Mouse (Mus musculus): ENCODE data around the gene Ppp1r16b.

DNA sequence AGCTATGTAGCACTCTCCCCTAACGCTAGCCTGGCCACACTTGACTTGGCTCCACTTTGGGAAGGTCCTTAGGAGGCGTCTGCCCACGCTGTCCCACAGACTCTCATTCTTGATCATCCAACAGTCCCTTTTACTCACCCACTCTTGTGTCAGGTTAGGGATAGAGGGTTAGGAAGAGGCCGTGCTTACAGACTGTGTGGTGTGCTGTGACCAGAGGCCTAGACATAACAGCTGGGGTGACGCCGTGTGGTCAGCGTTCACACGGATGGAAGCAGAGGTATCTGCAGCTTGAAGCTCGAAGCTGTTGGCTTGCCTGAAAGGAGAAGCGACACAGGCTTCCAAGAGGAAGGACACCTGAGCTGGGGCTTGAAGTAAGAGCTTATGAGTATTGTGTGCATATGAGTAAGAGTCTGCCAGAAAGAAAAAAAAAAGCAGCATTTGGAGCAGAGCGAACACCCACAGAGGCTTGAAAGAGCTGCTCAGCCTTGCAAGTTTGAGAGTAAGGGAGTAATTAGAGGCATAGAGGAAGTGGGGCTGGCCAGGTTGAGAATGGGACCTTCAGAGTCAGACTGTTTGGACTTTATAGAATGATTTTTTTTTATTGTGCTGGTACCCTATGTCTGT lies 78.4 kb downstream of the Ppp1r16b start:
- TF ChIP-seq POLR2A (IDR thresholded peaks at IDR 0.05; ENCODE audit: control insufficient read depth, extremely low read depth, insufficient read depth, low read length, poor library complexity), result no peak
- TF ChIP-seq CTCF (IDR thresholded peaks at IDR 0.05; ENCODE audit: borderline replicate concordance, control insufficient read depth, extremely low read depth, insufficient read depth, low read length, poor library complexity), result no peak
